Mouse (Mus musculus): ENCODE data around the gene Borcs6. TPM values are rescaled to one million over a fixed set of nuclear protein-coding genes. Genes with fewer than 3 reads are reported as not detected.

Gene Borcs6
- total RNA-seq, 2 experiments from 2014 or later = 0.46 to 3.5 TPM

DNA sequence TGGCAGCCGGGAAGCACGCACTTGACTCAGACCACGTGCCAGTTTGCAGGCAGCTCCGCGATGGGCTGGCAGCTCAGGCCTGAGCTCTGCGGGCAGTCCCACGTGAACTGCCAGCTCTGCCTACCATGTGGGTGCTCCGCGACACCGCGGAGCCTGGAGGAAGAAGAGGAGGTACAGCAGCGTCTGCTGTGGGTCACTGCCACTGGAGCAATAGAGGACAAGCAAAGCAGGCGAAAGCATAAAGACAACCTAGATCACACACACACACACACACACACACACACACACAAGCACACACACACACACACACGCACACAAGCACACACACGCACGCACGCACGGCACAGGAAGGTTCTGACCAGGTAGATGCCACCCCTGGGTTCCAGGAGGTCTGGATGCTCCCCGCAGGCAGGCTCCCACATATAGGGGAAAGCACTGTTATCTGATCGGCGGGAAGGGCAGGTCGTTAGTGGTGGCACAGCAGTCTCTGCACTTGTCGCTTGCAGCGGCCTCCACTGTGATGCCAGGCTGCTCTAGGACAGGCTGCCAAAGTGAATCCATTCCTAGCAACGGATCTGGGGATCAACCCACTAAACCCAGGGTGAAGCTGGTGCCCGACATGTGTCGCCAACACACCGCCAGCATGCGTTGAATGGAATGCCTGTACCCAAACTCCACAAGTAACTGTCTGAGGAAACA, 6.8 kb downstream of the Borcs6 start:
- peak; percentile 44 for ATAC-seq (replicated peaks; ENCODE audit: low FRiP score, low TSS enrichment, poor library complexity, severe bottlenecking)

DNA sequence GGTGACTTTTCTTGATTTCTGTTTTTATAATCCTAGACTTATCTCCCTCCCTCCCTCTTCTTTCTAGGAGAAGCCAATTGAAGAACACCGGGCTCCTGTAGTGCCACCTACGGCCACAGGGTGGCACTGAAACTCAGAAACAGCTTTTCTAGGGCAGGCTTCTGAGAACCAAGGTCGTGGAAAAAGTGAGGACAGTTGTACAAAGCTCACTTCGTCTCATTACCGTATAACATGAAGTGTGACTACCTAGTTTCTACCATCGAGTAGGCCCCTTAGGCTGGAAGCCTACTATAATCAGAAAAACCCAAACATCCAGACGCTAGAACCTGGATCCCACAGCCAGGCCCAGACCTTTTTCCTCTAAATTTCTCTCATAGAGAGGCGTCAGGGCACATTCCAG, 7.4 kb downstream of the Borcs6 start:
- ATAC-seq (replicated peaks; ENCODE audit: low FRiP score, low TSS enrichment, poor library complexity, severe bottlenecking) = no peak

DNA sequence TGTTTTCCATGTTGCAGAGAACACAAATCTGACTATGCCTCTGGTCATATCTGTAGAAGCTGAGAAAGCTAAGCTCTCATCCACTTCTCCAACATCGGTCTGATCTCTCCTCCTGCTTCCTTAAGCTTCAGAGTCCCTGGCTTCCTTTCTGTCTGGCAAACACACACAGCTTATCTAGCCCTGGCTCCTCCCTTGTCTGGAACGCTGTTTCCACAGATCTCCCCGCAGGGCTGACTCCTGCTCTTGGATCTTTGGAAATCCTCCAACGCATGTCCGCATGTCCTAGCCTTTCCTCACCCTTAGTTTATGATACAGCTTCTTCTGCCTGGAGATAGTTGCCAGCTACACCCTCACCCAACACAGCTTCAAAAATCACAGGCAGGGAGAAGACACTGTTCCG, 8.1 kb downstream of the Borcs6 start:
- no peak for ATAC-seq (replicated peaks; ENCODE audit: low FRiP score, low TSS enrichment, poor library complexity, severe bottlenecking)

DNA sequence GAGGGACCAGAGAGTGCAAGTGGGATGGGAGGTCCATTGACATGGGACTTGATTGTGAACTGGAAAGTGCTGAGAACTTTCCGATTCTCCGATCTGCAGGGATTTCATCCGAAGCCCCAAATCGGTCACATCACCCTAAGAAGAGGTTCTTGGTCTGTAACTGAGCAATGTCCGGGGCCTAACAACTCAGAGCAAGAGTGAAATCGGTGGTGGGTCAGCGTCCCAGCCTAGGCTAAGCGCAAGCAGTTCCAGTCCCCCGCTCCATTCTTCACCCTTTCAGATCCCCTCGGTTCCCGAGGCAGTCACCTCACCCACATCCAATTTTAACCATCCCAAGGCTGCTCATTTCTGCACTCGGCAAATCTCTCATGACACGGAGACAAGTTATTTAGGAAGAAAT, 10.6 kb downstream of the Borcs6 start:
- no peak for ATAC-seq (replicated peaks; ENCODE audit: low FRiP score, low TSS enrichment, poor library complexity, severe bottlenecking)

DNA sequence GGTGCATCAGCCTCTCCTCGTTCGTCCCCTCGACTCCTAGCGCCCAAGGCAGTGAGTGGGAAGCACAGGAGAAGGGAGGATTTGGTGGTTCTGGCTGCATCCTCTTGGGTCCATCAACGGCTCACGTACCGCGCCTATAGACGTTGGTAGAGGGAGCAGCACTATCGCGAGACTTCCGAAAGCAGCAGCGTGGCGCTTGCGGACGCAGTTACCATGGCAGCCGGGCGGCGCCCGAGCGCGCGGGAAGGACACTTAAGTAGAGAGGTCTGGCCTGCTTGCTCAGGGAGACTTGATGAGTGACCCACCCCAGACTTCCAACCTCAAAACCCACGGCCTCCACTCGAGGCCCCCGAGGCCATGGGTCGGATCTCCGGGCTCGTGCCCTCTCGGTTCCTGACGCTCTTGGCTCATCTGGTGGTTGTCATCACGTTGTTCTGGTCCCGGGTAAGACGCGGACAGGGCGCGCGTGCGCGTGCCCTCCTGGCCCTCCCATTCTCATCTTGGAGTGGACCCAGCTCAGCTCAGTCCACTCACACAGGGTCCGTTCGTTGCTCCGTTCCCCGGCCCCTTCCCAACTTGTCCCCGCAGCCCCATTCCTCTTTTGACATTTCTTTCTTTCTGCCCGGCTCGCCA, 11.2 kb downstream of the Borcs6 start, which contains the start of gene Tmem107:
TSS of gene Tmem107 (plus strand) at position 217 of the 633 bp plus-strand sequence.
- peak; percentile 65 for ATAC-seq (replicated peaks; ENCODE audit: low FRiP score, low TSS enrichment, poor library complexity, severe bottlenecking)

DNA sequence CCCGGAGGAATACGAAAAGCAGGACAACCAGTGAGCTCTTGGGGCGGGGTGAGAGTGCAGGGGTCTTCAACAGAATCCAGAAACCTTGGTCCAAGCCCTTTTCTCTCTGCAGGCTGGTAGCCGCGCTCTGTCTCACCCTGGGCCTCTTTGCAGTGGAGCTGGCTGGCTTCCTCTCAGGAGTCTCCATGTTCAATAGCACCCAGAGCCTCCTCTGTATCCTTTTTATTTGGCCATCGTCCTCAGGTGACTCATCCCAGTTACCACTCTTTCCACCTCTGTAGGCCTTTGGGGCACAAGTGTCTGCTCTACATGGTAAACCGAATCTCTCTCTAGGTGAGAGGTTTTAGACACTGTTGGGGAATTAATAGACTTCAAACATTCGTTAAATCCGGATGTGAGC, 11.7 kb downstream of the Borcs6 start:
- ATAC-seq (replicated peaks; ENCODE audit: low FRiP score, low TSS enrichment, poor library complexity, severe bottlenecking) = no peak

DNA sequence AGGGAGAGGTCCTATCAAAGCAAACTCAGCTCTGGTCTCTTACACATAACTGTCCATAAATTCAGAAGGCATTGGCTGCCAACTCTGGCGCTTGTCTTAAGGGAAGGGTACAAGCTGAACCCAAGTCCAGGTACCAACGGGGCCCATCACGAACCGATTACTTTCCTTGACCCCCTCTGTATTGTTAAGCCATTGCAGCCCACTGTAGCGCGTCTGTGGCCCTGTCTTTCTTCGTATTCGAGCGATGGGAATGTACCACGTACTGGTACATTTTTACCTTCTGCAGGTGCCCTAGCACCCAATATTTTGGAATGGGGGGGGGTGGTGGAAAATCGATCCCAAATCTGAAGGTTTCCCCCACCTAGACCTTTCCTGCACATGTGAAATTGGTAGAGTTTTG, 12.7 kb downstream of the Borcs6 start:
- no peak for ATAC-seq (replicated peaks; ENCODE audit: low FRiP score, low TSS enrichment, poor library complexity, severe bottlenecking)

DNA sequence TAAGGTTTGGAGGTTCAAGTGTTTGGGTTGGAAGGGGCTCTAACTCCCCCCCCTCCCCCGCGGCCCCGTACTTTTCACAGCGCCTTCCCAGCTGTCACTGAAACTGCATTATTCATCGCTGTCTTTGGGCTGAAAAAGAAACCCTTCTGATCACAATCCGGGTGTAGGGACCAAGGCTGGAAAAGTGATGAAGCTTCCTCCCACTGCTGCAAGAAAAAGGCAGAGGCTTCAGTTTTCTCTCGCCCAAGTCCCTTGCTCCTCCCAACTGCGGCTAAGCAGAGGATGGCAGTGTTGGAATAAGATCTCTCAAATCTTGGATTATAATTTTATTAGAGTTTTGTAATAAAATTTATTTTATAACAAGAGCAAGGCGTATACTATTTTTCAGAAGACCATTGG, 13.1 kb downstream of the Borcs6 start:
- no peak for ATAC-seq (replicated peaks; ENCODE audit: low FRiP score, low TSS enrichment, poor library complexity, severe bottlenecking)

DNA sequence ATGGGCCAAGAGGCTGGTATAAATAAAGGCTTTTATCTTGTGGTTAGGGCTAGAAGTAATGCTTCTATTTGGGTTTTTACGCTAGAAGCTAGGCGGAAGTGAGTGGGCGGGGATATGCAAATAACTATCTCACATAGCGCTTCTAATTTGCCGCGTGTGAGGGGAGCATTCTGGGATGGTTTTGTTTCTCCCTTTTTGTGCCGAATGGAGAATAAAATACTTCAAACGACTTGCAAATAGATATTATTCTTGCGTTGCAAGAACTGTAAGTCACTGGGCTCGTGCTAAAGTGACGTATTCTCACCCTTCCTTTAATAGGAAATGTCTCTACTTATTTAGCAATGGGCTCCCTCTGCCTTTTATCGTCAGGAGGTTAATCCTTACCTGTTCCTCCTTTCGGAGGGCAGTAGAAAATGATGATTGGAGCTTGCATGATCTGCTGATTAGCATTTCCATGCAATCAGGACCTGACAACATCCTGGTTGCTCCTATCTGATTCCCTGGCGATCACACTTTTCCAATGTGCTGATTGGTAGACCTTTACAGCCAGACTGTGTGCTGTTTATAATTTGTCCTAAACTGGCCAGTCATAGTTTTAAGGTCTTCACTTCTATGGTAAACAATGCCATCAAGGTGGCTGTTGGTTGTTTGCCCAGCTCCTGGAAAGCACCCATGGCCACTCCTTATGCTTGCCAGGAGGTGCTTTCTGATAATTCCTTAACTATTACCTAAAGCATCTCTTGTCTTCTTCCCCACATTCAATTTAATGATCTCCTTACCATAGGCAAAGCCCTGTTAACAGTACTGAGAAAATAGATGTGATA, 13.8 kb downstream of the Borcs6 start:
- peak; percentile 82 for ATAC-seq (replicated peaks; ENCODE audit: low FRiP score, low TSS enrichment, poor library complexity, severe bottlenecking)

DNA sequence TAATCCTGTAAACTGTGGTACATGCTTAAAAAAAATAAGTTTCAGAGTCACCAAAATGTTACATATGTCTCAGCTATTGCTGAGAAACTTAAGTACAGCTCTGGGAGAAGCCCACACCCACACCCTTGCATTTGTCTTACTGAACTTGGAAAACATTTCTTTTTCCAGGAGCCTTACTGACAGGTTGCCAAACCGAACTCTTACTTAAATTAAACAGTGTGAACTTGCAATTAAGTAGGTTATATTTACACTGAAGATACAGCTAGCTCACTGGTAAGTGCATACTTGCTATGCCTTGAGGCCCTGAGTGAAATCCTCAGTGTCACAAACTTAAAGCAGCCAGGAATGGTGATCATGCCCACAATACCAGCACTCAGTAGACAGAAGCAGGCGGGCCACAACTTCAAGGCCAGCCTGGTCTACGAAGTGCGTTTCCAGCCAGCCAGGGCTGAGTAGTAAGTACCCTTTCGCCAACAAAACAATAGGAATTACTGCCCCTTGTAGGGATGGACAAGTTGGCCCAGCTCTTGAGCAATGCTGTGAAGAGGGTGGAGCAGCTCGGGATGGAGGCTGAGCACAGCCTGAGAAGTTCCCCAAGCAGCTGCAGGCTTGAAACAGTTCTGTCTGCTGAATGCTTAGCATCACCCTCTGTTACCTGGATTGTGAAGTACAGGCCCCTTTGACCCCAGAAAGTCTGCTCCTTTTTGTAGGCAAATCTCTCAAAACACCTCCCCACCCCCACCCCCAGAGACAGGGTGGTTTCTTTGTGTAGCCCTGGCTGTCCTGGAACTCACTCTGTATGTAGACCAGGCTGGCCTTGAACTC, 14.6 kb downstream of the Borcs6 start:
- 0 out of 2 replicates have a peak, but pooled peaks have one; percentile 5 for ATAC-seq (replicated peaks; ENCODE audit: low FRiP score, low TSS enrichment, poor library complexity, severe bottlenecking)

DNA sequence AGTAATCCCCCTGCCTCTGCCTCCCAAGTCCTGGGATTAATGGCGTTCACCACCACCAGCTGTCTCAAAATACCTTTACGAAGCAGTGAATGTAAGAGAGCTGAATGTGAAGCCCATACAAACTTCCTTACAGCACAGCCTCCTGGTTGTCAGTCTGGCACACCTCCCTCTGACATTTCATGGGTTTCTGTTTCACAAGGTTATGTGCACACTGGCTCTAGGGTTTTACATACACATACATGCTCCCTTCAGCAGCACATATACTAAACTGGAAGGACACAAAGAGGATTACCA, 15.2 kb downstream of the Borcs6 start:
- ATAC-seq (replicated peaks; ENCODE audit: low FRiP score, low TSS enrichment, poor library complexity, severe bottlenecking) = no peak

DNA sequence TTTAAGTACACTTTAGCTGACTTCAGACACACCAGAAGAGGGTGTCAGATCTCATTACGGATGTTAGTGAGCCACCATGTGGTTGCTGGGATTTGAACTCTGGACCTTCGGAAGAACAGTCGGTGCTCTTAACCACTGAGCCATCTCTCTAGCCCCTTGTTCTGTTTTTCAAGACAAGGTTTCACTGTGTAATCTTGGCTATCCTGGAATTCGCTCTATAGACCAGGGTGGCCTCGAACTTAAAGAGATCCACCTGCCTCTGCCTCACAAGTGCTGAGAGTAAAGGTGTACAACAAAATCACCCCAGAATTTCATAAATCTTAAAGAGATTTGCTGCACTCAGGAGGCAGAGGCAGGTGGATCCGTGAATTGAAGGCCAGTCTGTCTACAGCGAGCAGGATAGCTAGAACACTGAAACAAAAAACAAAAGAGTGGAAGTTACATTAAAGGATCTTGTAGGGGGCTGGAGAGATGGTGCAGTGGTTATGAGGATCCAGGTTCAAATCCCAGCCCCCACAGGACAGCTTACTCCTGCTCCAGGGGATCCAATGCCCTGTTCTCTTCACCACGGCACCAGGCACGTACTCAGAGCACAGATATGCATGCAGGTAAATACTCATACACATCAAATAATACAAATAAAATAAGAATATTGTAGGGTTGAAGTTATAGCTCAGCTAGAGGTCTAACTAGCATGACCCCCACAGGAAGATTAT, 16.4 kb downstream of the Borcs6 start:
- no peak for ATAC-seq (replicated peaks; ENCODE audit: low FRiP score, low TSS enrichment, poor library complexity, severe bottlenecking)

DNA sequence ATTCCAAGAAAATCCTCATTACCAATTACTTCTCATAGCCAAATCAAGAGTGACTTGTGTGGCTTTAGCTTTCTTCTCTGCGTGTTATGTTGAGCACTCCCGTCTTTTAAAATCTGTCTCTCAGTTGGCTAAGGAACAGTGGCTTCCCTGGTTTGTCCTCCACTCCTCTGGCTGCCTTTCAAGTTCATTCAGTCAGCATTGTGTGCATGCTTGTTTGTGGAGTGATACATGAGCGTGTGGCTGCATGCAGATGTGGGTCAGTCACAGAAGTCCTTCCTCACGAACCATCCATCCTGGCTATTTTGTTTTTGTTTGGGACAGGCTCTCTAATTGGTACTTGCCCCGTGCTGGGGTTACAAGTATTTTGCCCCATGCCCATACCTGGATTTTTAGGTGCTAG, 17.1 kb downstream of the Borcs6 start:
- no peak for ATAC-seq (replicated peaks; ENCODE audit: low FRiP score, low TSS enrichment, poor library complexity, severe bottlenecking)

DNA sequence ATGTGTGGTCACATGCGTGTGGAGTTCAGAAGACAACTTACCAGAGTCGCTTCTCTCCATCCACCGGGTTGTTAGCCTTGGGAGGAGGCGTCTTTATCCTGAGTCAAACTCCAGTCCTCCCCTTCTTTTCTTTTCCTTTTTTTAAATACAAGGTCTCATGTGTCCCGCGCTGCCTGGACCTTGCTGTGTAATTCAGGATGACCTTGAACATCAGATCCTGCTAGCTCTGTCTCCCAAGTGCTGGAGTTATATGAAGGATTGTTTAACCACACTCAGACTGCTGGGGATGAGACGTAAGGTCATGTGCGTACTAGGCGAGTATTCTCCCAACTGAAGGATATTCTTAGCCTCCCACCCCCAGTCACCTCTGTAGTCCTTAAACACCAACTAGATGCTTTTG, 17.8 kb downstream of the Borcs6 start:
- ATAC-seq (replicated peaks; ENCODE audit: low FRiP score, low TSS enrichment, poor library complexity, severe bottlenecking) = no peak

DNA sequence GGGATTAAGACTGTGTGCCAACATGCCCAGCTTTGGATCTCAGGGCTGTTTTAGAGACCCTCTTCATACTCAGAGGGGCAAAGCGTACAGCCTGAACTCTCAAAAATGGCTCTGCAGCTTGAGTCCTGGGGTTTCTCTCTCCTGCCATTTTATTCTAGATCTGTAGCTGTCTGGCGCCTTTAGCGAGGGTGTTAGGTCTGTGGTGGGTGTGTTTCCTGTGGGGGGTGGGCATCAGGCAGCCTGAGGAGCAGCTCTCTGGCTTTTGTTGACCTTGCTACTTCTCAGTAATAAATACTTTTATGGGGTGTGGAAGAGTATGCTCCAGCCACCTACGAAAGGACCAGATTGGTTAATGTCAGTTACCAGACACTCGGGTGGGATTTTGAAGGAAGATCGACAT, 18.5 kb downstream of the Borcs6 start:
- no peak for ATAC-seq (replicated peaks; ENCODE audit: low FRiP score, low TSS enrichment, poor library complexity, severe bottlenecking)

DNA sequence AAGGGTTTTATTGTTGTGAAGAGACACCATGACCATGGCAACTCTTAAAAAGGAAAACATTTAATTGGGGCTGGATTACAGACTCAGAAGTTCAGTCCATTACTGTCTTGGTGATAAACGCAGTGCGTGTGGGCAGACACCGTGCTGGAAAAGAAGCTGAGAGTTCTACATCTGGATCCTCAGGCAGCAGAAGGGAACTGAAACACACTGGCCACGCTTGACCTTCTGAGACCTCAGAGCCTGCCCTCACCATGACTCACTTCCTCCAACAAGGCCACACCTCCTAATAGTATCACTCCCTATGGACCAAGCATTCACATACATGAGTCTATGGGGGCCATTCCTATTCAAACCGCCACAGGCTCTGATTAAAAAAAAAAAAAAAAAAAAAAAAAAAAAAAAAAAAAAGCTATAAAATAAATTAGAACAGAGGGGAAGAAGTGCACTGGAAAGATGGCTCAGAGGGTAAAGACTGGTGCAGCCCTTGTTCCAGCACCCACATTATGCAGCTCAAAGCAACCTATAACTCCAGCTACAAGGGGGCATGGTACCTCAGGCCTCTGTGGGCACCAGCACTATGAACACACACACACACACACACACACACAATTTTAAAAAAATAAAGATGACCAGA, 19.4 kb downstream of the Borcs6 start:
- no peak for ATAC-seq (replicated peaks; ENCODE audit: low FRiP score, low TSS enrichment, poor library complexity, severe bottlenecking)

DNA sequence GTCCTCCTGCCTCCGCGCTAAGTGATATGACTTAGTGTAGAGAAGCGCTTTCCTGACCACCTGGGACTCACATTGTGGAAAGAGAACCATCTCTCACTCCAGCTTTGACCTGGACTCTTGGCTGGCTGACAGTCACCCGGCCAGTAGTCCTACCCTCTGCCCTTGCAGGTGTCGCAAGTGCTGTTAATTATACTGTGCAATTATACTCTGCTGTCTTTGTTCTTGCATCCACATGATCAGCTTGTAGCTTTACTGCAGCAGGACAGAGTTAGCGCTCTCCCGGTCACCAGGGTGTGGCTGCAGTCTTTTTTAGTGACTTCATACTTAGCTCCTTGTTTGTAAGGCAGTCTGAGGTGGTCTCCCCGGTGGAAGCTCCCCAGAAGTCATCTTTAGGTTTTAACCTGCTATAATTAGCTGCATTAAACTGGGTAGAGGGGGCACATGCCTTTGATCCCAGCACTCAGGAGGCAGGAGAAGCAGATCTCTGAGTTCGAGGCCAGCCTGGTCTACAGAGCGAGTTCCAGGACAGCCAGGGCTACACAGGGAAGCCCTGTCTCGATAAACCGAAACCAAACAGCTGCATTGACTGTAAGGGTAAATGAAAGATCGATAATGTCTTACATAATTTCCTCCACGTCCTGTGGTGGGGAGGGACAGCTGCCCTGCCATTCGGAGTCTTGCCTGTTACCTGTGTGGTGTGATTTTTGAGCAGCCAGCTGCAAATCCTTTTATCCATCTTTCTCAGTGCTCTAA, 20.8 kb downstream of the Borcs6 start:
- ATAC-seq (replicated peaks; ENCODE audit: low FRiP score, low TSS enrichment, poor library complexity, severe bottlenecking) = no peak

DNA sequence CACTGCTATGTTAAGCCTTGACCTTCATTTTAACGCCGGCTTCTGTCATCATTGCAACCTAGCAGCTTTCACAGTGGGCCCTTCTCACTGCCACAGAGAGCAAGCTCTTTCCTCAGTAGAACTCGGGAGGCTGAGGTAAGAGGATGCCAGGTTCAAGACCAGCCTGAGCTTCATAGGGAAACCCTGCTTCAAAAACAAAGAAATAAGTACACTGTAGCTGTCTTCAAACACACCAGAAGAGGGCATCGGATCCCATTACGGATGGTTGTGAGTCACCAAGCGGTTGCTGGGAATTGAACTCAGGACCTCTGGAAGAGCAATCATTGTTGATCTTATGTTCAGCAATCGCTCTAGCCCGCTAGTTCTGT, 21.3 kb downstream of the Borcs6 start:
- ATAC-seq (replicated peaks; ENCODE audit: low FRiP score, low TSS enrichment, poor library complexity, severe bottlenecking) = no peak

Data from megakaryocyte-erythroid progenitor cell, adult 5-6 weeks (primary cell).